Mouse (Mus musculus): ENCODE data around the gene Espn. TPM values are rescaled to one million over a fixed set of nuclear protein-coding genes. Genes with fewer than 3 reads are reported as not detected.

Espn gene
- polyA plus RNA-seq, 2 experiments = 1.7 TPM

- TF ChIP-seq POLR2A (IDR thresholded peaks at IDR 0.05; ENCODE audit: borderline replicate concordance, extremely low read depth, insufficient read depth, insufficient read length) = no peak
Observed at GRCm38 (mm10) chr4:152079931-152080330, 72.2 kb downstream of the Espn start.

DNA sequence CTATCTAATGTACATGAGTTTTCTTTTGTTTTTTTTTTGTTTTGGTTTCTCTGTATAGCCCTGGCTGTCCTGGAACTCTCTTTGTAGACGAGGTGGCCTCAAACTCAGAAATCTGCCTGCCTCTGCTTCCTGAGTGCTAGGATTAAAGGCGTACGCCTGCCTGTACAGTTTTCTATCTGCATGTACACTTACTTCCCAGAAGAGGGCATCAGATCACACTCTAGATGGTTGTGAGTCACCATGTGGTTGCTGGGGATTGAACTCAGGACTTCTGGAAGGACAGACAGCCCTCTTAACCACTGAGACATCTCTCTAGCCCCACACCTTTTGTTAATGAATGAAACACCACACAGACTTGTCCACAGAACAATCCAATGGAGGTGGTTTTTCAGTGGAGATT, 72.9 kb downstream of the Espn start:
- Histone ChIP-seq H3K9ac (ENCODE audit: low read depth, low read length, severe bottlenecking) (no peak overlapping the region), H3K27ac (replicated peaks; ENCODE audit: low read depth, low read length) (no peak overlapping the region), H3K9me3 (ENCODE audit: control insufficient read depth, low read length) (no peaks in the 10 kb centered on the region), H3K4me3 (replicated peaks; ENCODE audit: low read length) (no peak overlapping the region), H3K4me1 (ENCODE audit: control insufficient read depth, insufficient read depth, low read length) (no peaks in the 10 kb centered on the region), H3K27me3 (ENCODE audit: control insufficient read depth, insufficient read depth, low read length) (no peaks in the 10 kb centered on the region), H3K36me3 (ENCODE audit: control insufficient read depth, insufficient read depth, low read length) (no peaks in the 10 kb centered on the region), H3K4me2 (replicated peaks; ENCODE audit: low read depth, low read length, severe bottlenecking) (no peak overlapping the region)
- TF ChIP-seq POLR2A (IDR thresholded peaks at IDR 0.05; ENCODE audit: borderline replicate concordance, extremely low read depth, insufficient read depth, insufficient read length) = no peak
- DNase-seq (ENCODE audit: low spot score) (no peak), ATAC-seq (ENCODE audit: low FRiP score, low read depth) (no peak)
- 89% methylated on average over 3 of the region's 3 CpGs for WGBS

More at GRCm38 (mm10) chr4:152079931-152080330, 72.2 kb downstream of the Espn start:
- H3K4me3 ChIP-seq (replicated peaks; ENCODE audit: low read length) = no peak overlapping the region
- no peak overlapping the region for H3K27ac ChIP-seq (replicated peaks; ENCODE audit: low read depth, low read length)
- WGBS = 56% methylated on average over 7 of the region's 7 CpGs
- H3K9ac ChIP-seq (ENCODE audit: low read depth, low read length, severe bottlenecking) = no peak overlapping the region
- H3K36me3 ChIP-seq (ENCODE audit: control insufficient read depth, insufficient read depth, low read length) = no peaks in the 10 kb centered on the region
- H3K4me2 ChIP-seq (replicated peaks; ENCODE audit: low read depth, low read length, severe bottlenecking) = no peak overlapping the region
- H3K9me3 ChIP-seq (ENCODE audit: control insufficient read depth, low read length) = no peaks in the 10 kb centered on the region
- no peaks in the 10 kb centered on the region for H3K4me1 ChIP-seq (ENCODE audit: control insufficient read depth, insufficient read depth, low read length)
- ATAC-seq (ENCODE audit: low FRiP score, low read depth) (no peak), DNase-seq (ENCODE audit: low spot score) (no peak)
- H3K27me3 ChIP-seq (ENCODE audit: control insufficient read depth, insufficient read depth, low read length) = no peaks in the 10 kb centered on the region

DNA sequence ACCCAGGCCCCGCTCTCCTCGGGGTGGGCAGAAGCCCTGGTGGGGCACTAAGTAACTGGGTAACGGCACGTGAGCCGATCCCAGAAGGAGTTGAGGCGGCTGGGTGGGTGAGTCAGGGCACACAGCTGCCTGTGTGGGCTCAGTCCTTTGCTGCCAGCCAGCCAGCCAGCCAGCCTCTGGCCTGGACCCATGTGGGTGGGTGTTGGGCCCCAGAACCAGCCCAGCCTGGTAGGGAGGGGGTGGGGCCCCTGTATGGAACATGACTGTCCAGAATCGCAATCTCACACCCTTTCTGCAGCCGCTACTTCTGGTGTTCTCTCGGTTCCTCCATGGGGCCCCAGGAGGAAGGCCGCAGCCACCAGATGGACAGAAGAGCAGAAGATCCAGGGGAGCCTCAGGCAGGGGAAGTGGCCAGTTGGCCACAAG, 74.1 kb downstream of the Espn start:
- Histone ChIP-seq H3K4me2 (replicated peaks; ENCODE audit: low read depth, low read length, severe bottlenecking) (no peak overlapping the region), H3K27me3 (ENCODE audit: control insufficient read depth, insufficient read depth, low read length) (no peaks in the 10 kb centered on the region), H3K4me3 (replicated peaks; ENCODE audit: low read length) (no peak overlapping the region), H3K4me1 (ENCODE audit: control insufficient read depth, insufficient read depth, low read length) (no peaks in the 10 kb centered on the region), H3K9me3 (ENCODE audit: control insufficient read depth, low read length) (no peaks in the 10 kb centered on the region), H3K36me3 (ENCODE audit: control insufficient read depth, insufficient read depth, low read length) (no peaks in the 10 kb centered on the region), H3K27ac (replicated peaks; ENCODE audit: low read depth, low read length) (no peak overlapping the region), H3K9ac (ENCODE audit: low read depth, low read length, severe bottlenecking) (no peak overlapping the region)
- DNase-seq (ENCODE audit: low spot score) (no peak), ATAC-seq (ENCODE audit: low FRiP score, low read depth) (no peak)
- TF ChIP-seq POLR2A (IDR thresholded peaks at IDR 0.05; ENCODE audit: borderline replicate concordance, extremely low read depth, insufficient read depth, insufficient read length) = no peak
- 91% methylated on average over 10 of the region's 10 CpGs for WGBS

DNA sequence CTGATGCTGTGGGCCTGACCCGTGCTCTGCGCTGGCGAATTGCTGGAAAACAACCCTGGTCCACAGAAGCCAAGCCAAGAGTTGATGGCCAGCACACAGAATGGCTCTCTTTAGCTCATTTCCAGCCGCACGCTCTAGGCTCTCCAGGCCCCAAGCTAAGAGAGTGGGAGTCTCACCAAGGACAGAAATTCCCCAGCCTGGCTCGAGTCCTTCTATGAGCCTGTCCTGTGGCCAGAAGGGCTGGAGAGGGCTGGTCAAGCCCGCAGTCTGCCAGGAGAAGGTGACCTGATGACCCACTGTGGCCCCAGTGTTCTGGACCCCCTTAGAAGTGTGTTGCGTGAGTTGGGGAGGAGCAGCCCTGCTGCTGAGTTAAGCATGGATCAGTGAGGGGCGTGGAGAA, 75.0 kb downstream of the Espn start:
- no peak overlapping the region for H3K9ac ChIP-seq (ENCODE audit: low read depth, low read length, severe bottlenecking)
- ATAC-seq (ENCODE audit: low FRiP score, low read depth) (no peak), DNase-seq (ENCODE audit: low spot score) (no peak)
- H3K27me3 ChIP-seq (ENCODE audit: control insufficient read depth, insufficient read depth, low read length) = no peaks in the 10 kb centered on the region
- no peaks in the 10 kb centered on the region for H3K36me3 ChIP-seq (ENCODE audit: control insufficient read depth, insufficient read depth, low read length)
- H3K4me3 ChIP-seq (replicated peaks; ENCODE audit: low read length) = no peak overlapping the region
- no peak overlapping the region for H3K4me2 ChIP-seq (replicated peaks; ENCODE audit: low read depth, low read length, severe bottlenecking)
- WGBS = 90% methylated on average over 9 of the region's 9 CpGs
- no peak for TF ChIP-seq POLR2A (IDR thresholded peaks at IDR 0.05; ENCODE audit: borderline replicate concordance, extremely low read depth, insufficient read depth, insufficient read length)
- no peaks in the 10 kb centered on the region for H3K4me1 ChIP-seq (ENCODE audit: control insufficient read depth, insufficient read depth, low read length)
- no peak overlapping the region for H3K27ac ChIP-seq (replicated peaks; ENCODE audit: low read depth, low read length)
- H3K9me3 ChIP-seq (ENCODE audit: control insufficient read depth, low read length) = no peaks in the 10 kb centered on the region

DNA sequence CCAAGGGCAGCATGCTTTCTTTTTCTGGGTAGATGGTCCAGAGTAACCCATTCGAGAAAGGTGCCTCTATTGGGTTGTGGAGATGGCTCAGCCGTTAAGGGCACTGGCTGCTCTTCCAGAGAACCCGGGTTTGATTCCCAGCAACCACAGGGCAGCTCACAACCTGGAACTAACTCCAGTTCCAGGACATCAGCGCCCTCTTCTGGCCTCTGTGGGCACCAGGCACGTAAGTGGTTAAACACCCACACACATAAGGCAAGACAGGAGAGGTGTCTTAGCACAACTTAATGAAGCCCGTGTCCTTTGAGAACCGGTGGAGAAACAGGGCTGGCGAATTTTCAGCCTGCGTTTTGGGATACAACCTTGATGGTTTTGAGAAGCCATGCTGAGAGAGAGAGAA, 77.6 kb downstream of the Espn start:
- DNase-seq (ENCODE audit: low spot score) (no peak), ATAC-seq (ENCODE audit: low FRiP score, low read depth) (no peak)
- Histone ChIP-seq H3K4me1 (ENCODE audit: control insufficient read depth, insufficient read depth, low read length) (0 out of 2 replicates have a peak, but pooled peaks cover 7% of the 10 kb centered on the region), H3K4me2 (replicated peaks; ENCODE audit: low read depth, low read length, severe bottlenecking) (no peak overlapping the region), H3K9me3 (ENCODE audit: control insufficient read depth, low read length) (no peaks in the 10 kb centered on the region), H3K9ac (ENCODE audit: low read depth, low read length, severe bottlenecking) (no peak overlapping the region), H3K27ac (replicated peaks; ENCODE audit: low read depth, low read length) (no peak overlapping the region), H3K27me3 (ENCODE audit: control insufficient read depth, insufficient read depth, low read length) (no peaks in the 10 kb centered on the region), H3K4me3 (replicated peaks; ENCODE audit: low read length) (no peak overlapping the region), H3K36me3 (ENCODE audit: control insufficient read depth, insufficient read depth, low read length) (no peaks in the 10 kb centered on the region)
- 82% methylated on average over 9 of the region's 9 CpGs for WGBS
- no peak for TF ChIP-seq POLR2A (IDR thresholded peaks at IDR 0.05; ENCODE audit: borderline replicate concordance, extremely low read depth, insufficient read depth, insufficient read length)

DNA sequence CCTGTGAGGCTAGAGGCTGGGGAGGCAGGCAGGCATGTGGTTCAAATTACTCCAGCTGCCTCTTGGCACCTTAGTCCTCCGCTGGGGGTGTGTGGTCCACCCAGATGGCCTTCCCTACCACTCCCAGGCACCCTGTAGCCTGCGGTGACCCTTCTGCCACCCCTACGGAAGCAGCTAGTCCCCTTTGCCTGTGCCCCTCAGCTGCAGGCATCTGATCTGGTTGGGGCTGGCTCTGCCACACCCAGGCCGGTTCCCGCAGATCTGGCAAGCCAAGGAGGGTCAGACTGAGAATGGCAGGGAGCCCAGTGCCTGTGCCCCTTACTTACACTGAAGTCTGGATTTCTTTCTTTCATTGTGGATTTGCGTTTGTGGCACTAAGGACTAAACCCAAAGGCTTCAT, 78.5 kb downstream of the Espn start:
- H3K36me3 ChIP-seq (ENCODE audit: control insufficient read depth, insufficient read depth, low read length) = no peaks in the 10 kb centered on the region
- H3K9ac ChIP-seq (ENCODE audit: low read depth, low read length, severe bottlenecking) = no peak overlapping the region
- 0 out of 2 replicates have a peak, but pooled peaks cover 7% of the 10 kb centered on the region for H3K4me1 ChIP-seq (ENCODE audit: control insufficient read depth, insufficient read depth, low read length)
- no peak overlapping the region for H3K4me2 ChIP-seq (replicated peaks; ENCODE audit: low read depth, low read length, severe bottlenecking)
- H3K9me3 ChIP-seq (ENCODE audit: control insufficient read depth, low read length) = no peaks in the 10 kb centered on the region
- ATAC-seq (ENCODE audit: low FRiP score, low read depth) (no peak), DNase-seq (ENCODE audit: low spot score) (no peak)
- H3K4me3 ChIP-seq (replicated peaks; ENCODE audit: low read length) = no peak overlapping the region
- H3K27ac ChIP-seq (replicated peaks; ENCODE audit: low read depth, low read length) = no peak overlapping the region
- no peak for TF ChIP-seq POLR2A (IDR thresholded peaks at IDR 0.05; ENCODE audit: borderline replicate concordance, extremely low read depth, insufficient read depth, insufficient read length)
- no peaks in the 10 kb centered on the region for H3K27me3 ChIP-seq (ENCODE audit: control insufficient read depth, insufficient read depth, low read length)
- 64% methylated on average over 6 of the region's 6 CpGs for WGBS

All from limb, embryonic 14.5 days (tissue).